Mouse (Mus musculus) brain, embryonic 18.5 days (tissue): Measurements from ENCODE around the gene Rhoq.

Experiments
- DNase-seq: peaks from one replicate; pipeline ENCODE4 v3.0.0-alpha.2; 2012; ENCODE audit warnings: low read depth, low spot score

The Rhoq gene

GRCm38 (mm10) chr17:86962894-86963585, at the start of gene Rhoq:
Gene Rhoq, plus strand, starts transcription at chr17:86963082.
- peak; percentile 66 for DNase-seq

- no peak for DNase-seq
Observed at GRCm38 (mm10) chr17:86915540-86915939, 47.3 kb upstream of the Rhoq start.

- DNase-seq = no peak
Observed at GRCm38 (mm10) chr17:86917048-86917447, 45.8 kb upstream of the Rhoq start, which contains the start of gene Tmem247. Gene Tmem247, plus strand, starts transcription at chr17:86917348.

DNA sequence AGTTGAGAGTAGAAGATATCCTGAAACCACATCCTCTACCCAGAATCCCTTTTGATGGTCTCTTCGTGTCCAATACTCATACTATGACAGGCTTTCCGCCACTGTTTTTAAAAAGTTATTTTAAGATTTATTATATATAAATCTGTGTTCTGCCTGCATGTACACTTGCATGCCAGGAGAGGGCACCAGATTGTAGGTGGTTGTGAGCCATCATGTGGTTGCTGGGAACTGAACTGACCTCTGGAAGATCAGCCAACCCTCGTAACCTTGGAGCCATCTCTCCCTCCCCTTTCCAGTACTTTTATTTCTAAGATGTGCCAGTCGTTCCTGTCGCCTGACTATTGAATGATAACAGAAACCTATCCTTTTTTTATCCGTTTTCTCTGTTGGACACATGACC, 44.1 kb upstream of the Rhoq start:
- no peak for DNase-seq

- no peak for DNase-seq
Observed at GRCm38 (mm10) chr17:86919729-86920128, 43.2 kb upstream of the Rhoq start.

GRCm38 (mm10) chr17:86924679-86925078, 38.2 kb upstream of the Rhoq start:
- DNase-seq = no peak

GRCm38 (mm10) chr17:86926836-86927235, 36.0 kb upstream of the Rhoq start:
- no peak for DNase-seq

DNA sequence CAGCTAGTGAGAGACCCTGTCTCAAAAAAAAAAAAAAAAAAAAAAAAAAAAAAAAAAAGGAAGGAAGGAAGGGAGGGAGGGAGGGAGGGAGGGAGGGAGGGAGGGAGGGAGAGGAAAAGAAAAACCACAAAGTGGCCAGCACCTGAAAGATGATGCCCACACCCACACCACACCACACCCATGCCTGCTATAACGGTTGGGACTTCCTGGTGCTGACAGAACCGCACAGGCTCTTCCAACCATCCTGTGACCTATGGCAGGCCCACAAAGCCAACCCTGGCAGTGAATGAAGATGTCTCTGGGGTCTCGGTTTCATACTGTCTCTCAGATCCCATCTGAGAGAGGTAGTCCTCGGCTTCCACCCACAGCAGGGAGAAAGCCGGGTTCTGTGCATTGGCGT, 33.5 kb upstream of the Rhoq start:
- no peak for DNase-seq

DNA sequence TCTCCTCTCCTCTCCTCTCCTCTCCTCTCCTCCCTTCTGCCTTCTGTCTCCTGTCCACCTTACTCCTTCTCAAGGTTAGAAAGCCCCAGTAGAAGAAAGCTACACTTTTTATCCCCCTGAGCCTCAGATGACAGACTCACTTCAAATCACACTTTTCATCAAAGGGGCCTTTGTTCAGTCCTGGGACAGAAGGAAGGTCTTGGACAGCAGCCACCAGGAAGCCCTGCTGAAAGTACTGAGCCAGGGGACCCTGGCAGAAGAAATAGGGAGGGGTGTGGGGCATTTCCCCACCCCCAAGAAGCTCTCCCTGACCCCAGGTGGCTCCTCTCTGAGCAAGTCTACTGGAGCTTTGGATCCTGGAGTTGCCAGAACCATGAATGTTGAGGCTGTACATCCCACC, 32.9 kb upstream of the Rhoq start:
- no peak for DNase-seq

DNA sequence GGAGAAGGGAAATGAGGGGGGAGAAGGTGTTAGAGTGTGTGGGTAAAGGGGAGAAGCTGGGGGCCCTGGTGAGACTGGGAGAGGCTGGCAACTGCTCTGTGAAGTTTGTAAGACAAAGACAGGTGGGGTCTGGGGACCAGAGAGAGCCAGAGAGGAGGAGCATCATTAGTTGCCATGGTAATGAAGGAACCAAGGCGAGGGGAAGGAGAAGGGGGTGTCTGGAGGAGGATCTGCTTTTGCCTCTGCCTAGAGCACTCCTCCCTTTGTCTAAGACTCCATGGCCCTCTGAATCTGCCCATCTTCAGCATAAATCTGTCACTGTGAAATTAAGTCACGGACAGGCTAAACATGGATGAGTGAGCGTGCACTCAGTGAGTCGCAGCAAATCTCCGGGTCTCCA, 30.0 kb upstream of the Rhoq start:
- DNase-seq = peak; percentile 47

- DNase-seq = no peak
Observed at GRCm38 (mm10) chr17:86937064-86937463, 25.8 kb upstream of the Rhoq start.

GRCm38 (mm10) chr17:86937497-86938155, 25.3 kb upstream of the Rhoq start:
- DNase-seq = peak; percentile 71

DNA sequence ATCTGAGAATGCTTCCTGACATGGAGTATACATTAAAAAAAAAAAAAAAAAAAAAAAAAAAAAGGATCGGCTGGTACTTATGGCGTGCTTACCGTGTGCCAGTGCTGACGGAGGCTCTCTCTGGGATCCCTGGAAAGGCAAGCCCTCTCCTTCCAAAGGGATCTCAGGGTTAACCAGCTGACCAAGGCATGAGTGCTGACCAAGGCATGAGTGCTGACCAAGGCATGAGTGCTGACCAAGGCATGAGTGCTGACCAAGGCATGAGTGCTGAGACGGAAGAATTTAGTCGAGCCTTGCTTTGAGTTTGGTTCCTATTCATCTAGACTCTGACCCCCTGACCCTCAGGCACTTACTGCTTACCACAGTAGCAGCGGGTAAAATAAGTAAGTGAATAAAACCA, 24.2 kb upstream of the Rhoq start:
- DNase-seq = no peak

DNA sequence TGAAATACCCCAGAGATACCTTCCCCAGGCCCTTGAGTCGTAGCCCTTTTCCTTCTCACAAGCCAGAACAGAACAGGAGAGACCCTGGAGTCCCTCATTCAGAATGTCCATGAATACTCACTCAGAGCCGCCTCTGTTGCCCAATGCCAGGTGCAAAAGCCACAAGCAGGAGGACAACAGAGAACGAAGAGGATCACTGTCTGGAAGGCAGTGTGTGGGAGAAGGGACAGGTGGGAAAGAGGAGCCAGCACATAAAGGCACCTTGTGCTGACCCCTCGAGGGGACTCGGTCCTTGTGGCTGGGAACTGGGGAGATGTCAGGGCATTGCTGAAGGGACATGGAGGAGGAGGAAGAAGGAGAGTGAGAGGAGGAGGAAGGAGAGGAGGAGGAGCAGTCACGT, 20.8 kb upstream of the Rhoq start:
- DNase-seq = no peak

DNA sequence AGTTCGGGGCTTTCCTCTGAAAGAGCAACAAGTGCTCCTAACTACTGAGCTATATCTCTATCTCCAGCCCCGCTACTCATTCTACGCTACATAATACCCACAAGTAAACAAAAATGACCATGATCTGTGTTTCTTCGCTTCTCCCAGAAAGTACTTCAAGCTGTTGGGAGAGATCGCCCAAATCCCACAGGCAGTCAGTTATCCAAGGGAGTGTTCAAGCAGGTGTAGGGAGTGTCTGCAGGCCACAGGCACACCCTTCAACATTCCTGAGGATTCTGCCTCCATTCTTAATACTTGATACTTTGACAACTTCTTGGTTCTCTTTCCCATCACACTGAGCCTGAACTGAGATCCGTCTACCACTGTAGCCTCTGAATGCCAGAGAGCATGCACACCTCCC, 19.7 kb upstream of the Rhoq start:
- no peak for DNase-seq

GRCm38 (mm10) chr17:86946078-86946477, 16.8 kb upstream of the Rhoq start:
- DNase-seq = no peak

DNA sequence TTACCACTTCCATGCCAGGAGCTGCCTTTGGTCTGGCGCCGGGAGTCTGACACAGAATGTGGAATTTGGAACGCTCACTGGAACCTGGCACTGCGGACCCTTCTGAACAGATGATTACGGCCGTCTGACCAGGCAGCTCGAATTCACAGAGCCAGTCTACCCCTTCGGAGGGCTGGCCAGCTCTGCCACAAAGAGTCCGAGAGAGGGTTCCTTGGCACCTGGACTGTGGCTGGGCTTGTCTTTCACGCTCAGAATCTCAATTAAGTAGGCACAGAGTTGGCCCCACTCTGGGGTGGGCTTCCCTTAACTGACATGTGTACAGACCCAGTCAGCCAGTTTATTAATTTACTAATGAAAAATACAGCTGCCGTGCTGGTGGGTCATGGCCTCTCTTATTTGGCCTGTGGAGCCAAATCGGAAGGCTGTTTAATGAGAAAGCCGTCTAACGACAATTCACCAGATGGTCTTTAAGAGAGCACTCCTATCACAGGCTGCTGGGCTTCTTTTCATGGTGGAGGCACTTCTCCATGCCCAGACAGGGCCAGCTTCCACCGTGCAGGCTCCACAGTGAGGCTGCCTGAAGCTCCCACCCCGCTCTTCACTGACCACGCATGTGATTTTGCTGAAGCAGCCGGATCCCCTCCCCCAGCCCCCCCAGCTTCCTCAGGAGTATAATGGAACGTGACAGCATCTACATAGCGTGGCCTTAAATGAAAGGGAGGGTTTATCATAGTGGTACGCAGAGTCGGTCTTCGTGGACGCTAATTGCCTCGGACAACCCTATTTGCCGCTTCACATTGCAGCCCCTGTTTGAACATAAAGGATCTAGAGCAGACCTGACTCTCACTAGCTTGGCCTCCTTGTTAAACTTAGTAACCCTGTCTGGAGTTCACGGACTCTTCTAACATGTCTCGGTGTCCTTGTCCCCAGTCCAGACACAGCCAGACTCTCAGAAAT, 14.8 kb upstream of the Rhoq start, which contains the start of gene Atp6v1e2:
Gene Atp6v1e2 (minus strand): TSS at position 58 of the 957 bp plus-strand sequence.
- DNase-seq = peak; percentile 43

- no peak for DNase-seq
Observed at GRCm38 (mm10) chr17:86948801-86949200, 14.1 kb upstream of the Rhoq start.

DNA sequence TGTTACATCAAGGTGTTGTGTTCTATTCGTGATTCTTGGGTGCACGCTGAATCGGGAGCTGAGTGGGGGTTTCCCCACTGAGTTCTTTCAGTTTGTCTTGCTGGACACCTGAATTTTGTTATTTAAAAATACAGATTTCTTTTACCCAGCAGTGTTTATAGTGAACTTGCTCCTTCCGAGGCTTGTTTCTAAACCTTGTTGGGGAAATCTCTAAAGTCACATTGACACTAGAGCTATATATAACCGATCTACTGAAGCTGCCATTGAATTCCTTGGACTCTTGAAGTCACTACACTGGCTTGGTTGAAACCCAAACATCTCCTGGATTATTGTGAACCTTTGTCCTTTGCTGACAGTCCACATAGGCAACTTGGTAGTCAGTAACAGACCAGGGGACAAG, 5.6 kb upstream of the Rhoq start:
- no peak for DNase-seq

- DNase-seq = no peak
Observed at GRCm38 (mm10) chr17:86957968-86958367, 4.9 kb upstream of the Rhoq start.

- no peak for DNase-seq
Observed at GRCm38 (mm10) chr17:86961301-86961841, 1.5 kb upstream of the Rhoq start.
